Mouse (Mus musculus) liver, embryonic 15.5 days (tissue): ENCODE data around the gene Il2ra. TPM values are rescaled to one million over a fixed set of nuclear protein-coding genes. Genes with fewer than 3 reads are reported as not detected.

Experiments used
- ATAC-seq: fragments of 200-750 bp; cut with Nextera tagmentation; 2 replicates; pipeline ENCODE4 v1.8.0; 2017; ENCODE audit warnings: moderate number of reproducible peaks, mild to moderate bottlenecking, moderate library complexity; ENCODE audit not compliant: insufficient read depth
- H3K27ac ChIP-seq: fragments of 300-500 bp; sonication (generic); replicated peaks from 2 replicates; pipeline ENCODE4 v1.5.1; 2015; ENCODE audit warnings: mild to moderate bottlenecking, inconsistent platforms
- H3K27me3 ChIP-seq: fragments of 300-500 bp; sonication (generic); 2 replicates; pipeline ENCODE4 v1.6.1; 2015; ENCODE audit warnings: mild to moderate bottlenecking, inconsistent platforms
- H3K36me3 ChIP-seq: fragments of 300-500 bp; sonication (generic); replicated peaks from 2 replicates; pipeline ENCODE4 v1.6.1; 2015; ENCODE audit warnings: moderate library complexity, mild to moderate bottlenecking, inconsistent platforms
- H3K4me1 ChIP-seq: fragments of 300-500 bp; sonication (generic); replicated peaks from 2 replicates; pipeline ENCODE4 v1.6.1; 2015; ENCODE audit warnings: inconsistent platforms
- H3K4me2 ChIP-seq: fragments of 300-500 bp; sonication (generic); 2 replicates; pipeline ENCODE4 v1.6.1; 2015; ENCODE audit warnings: moderate library complexity, mild to moderate bottlenecking, inconsistent platforms
- H3K4me3 ChIP-seq: fragments of 300-500 bp; sonication (generic); replicated peaks from 2 replicates; pipeline ENCODE4 v1.5.1; 2015; ENCODE audit warnings: mild to moderate bottlenecking, inconsistent platforms
- H3K9ac ChIP-seq: fragments of 300-500 bp; sonication (generic); 2 replicates; pipeline ENCODE4 v1.6.1; 2015; ENCODE audit warnings: moderate library complexity, mild to moderate bottlenecking, inconsistent platforms
- H3K9me3 ChIP-seq: fragments of 300-500 bp; sonication (generic); replicated peaks from 2 replicates; pipeline ENCODE4 v1.6.1; 2016; ENCODE audit warnings: inconsistent platforms
- WGBS: fragments of 180-500 bp; shearing (Covaris S2); methylation state at CpG from one replicate; pipeline ENCODE4 v1.1.7; 2015; ENCODE audit warnings: mixed read lengths; ENCODE audit not compliant: insufficient replicate concordance; 5-methylcytosine and 5-hydroxymethylcytosine counted together
- polyA plus RNA-seq: library from polyadenylated mRNA; unstranded; fragments of >200 nt; fragmentation: Nextera tagmentation; extraction: Ambion mirVana; gene quantifications from 2 replicates; pipeline ENCODE4 v1.2.1, GENCODE M21; 2015

The Il2ra gene
- polyA plus RNA-seq, 1 experiment from 2014 or later, result not detected

DNA sequence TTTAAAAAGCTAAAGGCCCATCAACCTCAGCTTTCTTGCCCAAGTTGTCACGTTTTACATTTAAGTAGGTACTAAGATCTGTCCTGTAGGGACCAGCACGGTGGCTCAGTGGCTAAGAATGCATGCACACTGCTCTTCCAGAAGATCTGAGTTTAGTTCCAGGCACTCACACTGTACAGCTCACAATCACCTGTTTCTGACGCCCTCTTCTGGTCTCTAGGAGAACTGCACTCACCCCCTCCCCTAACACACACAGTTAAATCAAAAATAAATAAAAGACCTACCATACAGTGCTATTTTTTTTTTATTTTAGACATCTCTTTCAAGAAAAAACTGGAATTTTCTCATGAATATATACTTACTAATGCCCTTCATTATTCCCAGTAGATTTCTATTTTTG, 29.5 kb downstream of the Il2ra start:
- no peak overlapping the region for H3K4me3 ChIP-seq
- ATAC-seq, result no peak
- H3K9ac ChIP-seq, result no peak overlapping the region
- H3K4me2 ChIP-seq, result no peak overlapping the region
- no peaks in the 10 kb centered on the region for H3K9me3 ChIP-seq
- no peaks in the 10 kb centered on the region for H3K36me3 ChIP-seq
- WGBS, result 17% methylated on average over 3 of the region's 3 CpGs
- peaks cover 3% of the 10 kb centered on the region; the same call in 1 of the 2 replicates for H3K27me3 ChIP-seq
- no peaks in the 10 kb centered on the region for H3K4me1 ChIP-seq
- no peak overlapping the region for H3K27ac ChIP-seq

DNA sequence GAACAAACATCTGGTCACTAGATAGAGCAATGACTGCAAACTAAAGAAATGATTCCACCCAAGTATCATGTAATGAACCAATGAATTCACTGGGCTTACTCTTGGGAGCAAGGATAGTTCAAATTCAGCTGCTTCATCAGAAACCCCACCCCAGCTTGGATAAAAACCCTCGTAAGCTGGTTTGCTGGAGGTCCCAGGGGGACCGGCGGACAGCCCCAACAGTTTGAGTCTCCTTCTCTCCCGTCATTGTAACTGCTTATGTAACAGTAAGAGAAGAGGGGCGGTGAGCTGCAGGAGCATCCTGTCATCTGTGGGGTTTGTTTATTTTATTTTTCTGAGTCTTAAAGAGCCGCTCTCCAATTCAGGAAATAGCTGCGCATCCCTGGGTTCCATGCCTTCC, 37.0 kb downstream of the Il2ra start:
- Histone ChIP-seq H3K4me3 (no peak overlapping the region), H3K9ac (no peak overlapping the region), H3K27ac (no peak overlapping the region), H3K4me2 (no peak overlapping the region), H3K36me3 (no peaks in the 10 kb centered on the region), H3K4me1 (no peaks in the 10 kb centered on the region), H3K27me3 (no peaks in the 10 kb centered on the region), H3K9me3 (no peaks in the 10 kb centered on the region)
- WGBS, result 47% methylated on average over 7 of the region's 7 CpGs
- no peak for ATAC-seq

DNA sequence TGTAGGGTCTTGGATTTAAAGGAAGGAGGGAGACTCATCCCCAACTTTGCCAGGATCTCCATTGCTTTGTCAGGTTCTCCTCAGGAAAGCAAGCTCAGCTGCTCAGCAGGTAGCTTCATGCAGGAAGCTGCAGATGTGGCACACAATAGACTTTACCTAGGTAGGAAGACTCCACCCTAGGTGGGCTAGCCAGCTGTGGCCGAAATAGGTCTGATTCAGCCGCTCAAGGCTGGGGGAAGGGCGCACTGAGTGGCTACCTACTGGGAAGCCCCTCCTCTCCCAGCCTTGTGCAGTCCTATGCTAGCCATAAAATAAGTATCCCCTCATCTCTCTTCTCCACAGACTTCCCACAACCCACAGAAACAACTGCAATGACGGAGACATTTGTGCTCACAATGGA, 40.1 kb downstream of the Il2ra start:
- Histone ChIP-seq H3K9me3 (no peaks in the 10 kb centered on the region), H3K27ac (no peak overlapping the region), H3K4me3 (no peak overlapping the region), H3K36me3 (no peaks in the 10 kb centered on the region), H3K27me3 (no peaks in the 10 kb centered on the region), H3K9ac (no peak overlapping the region), H3K4me2 (no peak overlapping the region), H3K4me1 (no peaks in the 10 kb centered on the region)
- ATAC-seq, result no peak
- 46% methylated on average over 4 of the region's 4 CpGs for WGBS

DNA sequence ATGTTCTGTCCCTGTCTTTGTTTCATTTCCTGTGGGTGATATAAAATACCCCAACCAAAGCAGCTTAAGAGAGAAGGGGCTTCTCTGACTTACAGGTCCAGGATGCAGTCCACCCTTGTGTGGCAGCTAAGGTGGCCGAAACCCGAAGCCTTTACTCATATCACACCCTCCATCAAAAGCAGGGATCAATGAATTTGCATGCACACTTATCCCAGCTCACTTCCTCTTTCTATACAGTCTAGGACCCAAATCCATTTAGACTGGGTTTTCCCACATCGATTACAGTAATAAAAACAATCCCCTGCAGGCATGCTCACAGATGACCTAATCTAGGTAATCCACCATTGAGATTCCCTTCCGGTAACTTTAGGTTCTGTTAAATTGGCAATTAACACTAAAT, 43.9 kb downstream of the Il2ra start:
- no peak overlapping the region for H3K27ac ChIP-seq
- H3K9me3 ChIP-seq, result no peaks in the 10 kb centered on the region
- H3K4me2 ChIP-seq, result no peak overlapping the region
- no peaks in the 10 kb centered on the region for H3K27me3 ChIP-seq
- no peaks in the 10 kb centered on the region for H3K36me3 ChIP-seq
- no peak overlapping the region for H3K4me3 ChIP-seq
- no peak overlapping the region for H3K9ac ChIP-seq
- no peak for ATAC-seq
- no peaks in the 10 kb centered on the region for H3K4me1 ChIP-seq
- WGBS, result 53% methylated on average over 4 of the region's 4 CpGs

DNA sequence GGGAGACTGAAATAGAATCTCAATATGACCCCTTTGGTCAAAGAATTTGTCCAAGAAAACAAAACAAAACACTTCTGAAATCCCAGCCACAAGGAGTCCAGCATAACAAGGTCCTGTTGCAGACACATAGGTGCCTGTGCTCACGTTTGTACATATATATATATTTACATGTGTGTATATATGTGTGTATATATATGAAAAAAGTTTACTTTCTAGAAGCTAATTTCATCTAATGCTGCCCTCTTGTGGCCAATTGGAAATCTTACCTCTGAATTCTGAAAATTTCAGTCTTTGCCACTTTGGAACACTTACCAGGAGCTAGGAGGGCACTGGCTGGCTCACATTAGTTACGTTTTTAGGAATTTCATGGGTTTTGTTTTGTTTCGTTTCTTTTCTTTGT, 44.8 kb downstream of the Il2ra start:
- WGBS, result 15% methylated on average over 3 of the region's 3 CpGs
- Histone ChIP-seq H3K36me3 (no peaks in the 10 kb centered on the region), H3K4me2 (no peak overlapping the region), H3K4me3 (no peak overlapping the region), H3K27me3 (no peaks in the 10 kb centered on the region), H3K9ac (no peak overlapping the region), H3K9me3 (no peaks in the 10 kb centered on the region), H3K4me1 (no peaks in the 10 kb centered on the region), H3K27ac (no peak overlapping the region)
- ATAC-seq, result no peak

DNA sequence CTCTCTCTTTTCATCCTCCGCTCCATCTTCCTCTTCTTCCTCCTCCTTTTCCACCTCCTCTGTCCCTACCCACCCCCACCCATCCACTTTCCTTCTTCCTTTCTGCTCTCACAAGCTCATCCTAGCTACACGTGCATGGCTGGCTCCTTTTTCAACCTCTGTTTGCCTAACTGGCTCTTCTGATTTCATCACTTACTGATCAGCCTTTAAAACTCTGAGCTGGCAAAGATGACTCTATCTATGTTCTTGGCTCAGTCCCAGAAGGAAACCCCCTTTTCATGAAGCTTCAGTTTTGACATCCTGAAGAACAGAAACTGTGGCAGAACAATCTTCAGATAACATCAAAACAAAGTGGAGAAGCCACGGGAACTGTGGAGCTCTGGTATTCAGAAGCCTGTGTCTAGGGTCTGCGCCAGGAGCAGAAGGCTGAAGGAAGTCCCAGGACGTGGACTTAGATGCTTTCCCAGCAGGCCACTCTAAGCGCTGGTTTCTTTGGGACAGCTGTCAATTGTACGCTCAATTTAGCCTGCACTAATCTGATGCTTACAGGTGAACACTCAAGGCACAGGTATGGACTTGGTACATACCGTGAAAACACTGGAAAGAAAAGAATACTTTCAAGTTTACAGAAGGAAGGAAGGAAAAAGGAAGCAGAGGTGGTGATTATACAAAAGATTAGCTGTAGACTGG, 47.7 kb downstream of the Il2ra start:
- H3K36me3 ChIP-seq, result no peaks in the 10 kb centered on the region
- H3K27me3 ChIP-seq, result no peaks in the 10 kb centered on the region
- ATAC-seq, result no peak
- no peak overlapping the region for H3K4me3 ChIP-seq
- no peak overlapping the region for H3K9ac ChIP-seq
- H3K4me2 ChIP-seq, result no peak overlapping the region
- peaks cover 3% of the 10 kb centered on the region; the same call in 1 of the 2 replicates for H3K4me1 ChIP-seq
- H3K27ac ChIP-seq, result no peak overlapping the region
- WGBS, result 45% methylated on average over 8 of the region's 8 CpGs
- H3K9me3 ChIP-seq, result no peaks in the 10 kb centered on the region

DNA sequence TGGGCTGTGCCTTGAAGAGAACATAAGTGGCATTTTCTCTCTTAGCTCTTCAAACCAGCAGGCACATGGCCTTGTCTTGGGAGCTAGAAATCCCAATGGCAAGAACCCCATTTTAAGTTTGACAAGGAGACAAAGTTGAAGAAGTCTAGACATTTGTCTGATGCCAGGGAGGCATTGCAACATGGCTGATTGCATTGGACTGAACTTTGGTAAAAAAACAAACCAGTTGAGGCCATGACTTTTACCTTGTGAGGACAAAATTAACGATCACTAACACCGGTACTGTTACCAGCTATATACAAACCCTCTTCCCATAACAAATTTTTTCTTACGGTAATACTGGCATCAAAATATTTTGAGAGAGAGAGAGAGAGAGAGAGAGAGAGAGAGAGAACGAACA, 50.7 kb downstream of the Il2ra start:
- 69% methylated on average over 4 of the region's 4 CpGs for WGBS
- Histone ChIP-seq H3K9ac (no peak overlapping the region), H3K9me3 (no peaks in the 10 kb centered on the region), H3K4me1 (peaks cover 7% of the 10 kb centered on the region; the same call in 1 of the 2 replicates), H3K27ac (no peak overlapping the region), H3K36me3 (no peaks in the 10 kb centered on the region), H3K27me3 (no peaks in the 10 kb centered on the region), H3K4me2 (no peak overlapping the region), H3K4me3 (no peak overlapping the region)
- ATAC-seq, result no peak

DNA sequence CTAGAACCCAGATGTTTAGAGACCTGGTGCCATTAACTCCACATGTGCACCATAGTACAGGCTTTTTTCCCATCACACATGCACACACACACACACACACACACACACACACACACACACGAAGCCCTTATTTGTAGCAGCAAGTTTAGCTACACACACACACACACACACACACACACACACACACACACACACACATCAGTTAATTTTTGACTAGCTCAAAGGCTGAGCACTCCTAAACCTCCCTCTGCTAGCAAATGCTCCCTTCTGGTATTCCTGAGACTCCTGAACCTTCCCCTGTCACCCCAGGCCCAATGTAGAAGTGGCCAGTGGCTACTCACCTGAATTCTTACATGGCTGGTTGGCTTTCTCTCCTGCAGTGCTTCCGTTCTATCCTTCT, 51.5 kb downstream of the Il2ra start:
- H3K36me3 ChIP-seq, result no peaks in the 10 kb centered on the region
- no peak overlapping the region for H3K4me2 ChIP-seq
- ATAC-seq, result peak; percentile 60; the same call in 1 of the 2 replicates
- H3K9ac ChIP-seq, result no peak overlapping the region
- no peaks in the 10 kb centered on the region for H3K27me3 ChIP-seq
- H3K4me3 ChIP-seq, result no peak overlapping the region
- peak overlapping the region; percentile 61; the same call in 1 of the 2 replicates for H3K27ac ChIP-seq
- WGBS, result 54% methylated on average over 2 of the region's 2 CpGs
- no peaks in the 10 kb centered on the region for H3K9me3 ChIP-seq
- H3K4me1 ChIP-seq, result peaks cover 7% of the 10 kb centered on the region; the same call in 1 of the 2 replicates

DNA sequence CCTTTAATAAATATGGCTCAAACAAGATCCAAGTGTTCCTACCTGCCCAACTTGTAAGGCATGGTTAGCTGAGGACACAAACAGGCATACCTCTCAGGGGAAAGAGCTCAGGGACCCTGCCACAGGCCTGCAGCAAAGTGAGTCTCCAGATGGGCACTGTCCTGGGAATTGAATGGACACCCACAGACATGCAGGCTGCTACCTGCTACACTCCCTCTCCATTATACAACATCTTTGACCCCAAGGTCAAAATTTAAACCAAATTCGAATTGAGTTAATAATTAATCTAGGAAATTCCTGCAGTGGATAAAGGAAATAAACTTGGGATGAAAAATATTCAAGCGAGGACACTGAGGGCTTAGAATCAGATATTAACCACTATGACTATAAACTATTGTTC, 53.3 kb downstream of the Il2ra start:
- Histone ChIP-seq H3K36me3 (no peaks in the 10 kb centered on the region), H3K4me1 (peaks cover 7% of the 10 kb centered on the region; the same call in 1 of the 2 replicates), H3K9ac (no peak overlapping the region), H3K9me3 (no peaks in the 10 kb centered on the region), H3K4me2 (no peak overlapping the region), H3K4me3 (no peak overlapping the region), H3K27me3 (no peaks in the 10 kb centered on the region), H3K27ac (peak overlapping the region; percentile 57; the same call in 1 of the 2 replicates)
- WGBS, result 38% methylated on average over 2 of the region's 2 CpGs
- ATAC-seq, result no peak

DNA sequence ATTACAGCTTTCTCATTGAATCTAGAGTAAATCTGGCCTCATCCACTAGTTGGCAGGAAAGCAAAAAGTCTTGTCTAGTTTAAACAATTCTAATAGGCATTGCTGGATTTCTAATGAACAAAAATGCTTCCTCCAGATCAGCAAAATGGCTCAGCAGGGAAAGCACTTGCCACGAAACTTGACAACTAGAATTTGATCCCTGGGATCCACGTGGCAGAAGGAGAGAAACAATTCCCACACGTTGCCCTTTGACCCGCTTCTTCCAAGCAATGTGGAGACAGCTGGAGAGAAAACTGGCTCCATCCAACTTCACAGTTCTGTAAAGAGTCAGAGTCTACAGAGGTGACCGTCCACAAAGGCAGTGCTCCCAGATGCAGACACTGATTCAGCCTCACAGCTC, 56.4 kb downstream of the Il2ra start:
- Histone ChIP-seq H3K36me3 (no peaks in the 10 kb centered on the region), H3K27ac (no peak overlapping the region), H3K9ac (no peak overlapping the region), H3K9me3 (no peaks in the 10 kb centered on the region), H3K27me3 (no peaks in the 10 kb centered on the region), H3K4me3 (no peak overlapping the region), H3K4me1 (peaks cover 7% of the 10 kb centered on the region; the same call in 1 of the 2 replicates), H3K4me2 (no peak overlapping the region)
- no peak for ATAC-seq
- 61% methylated on average over 5 of the region's 5 CpGs for WGBS

DNA sequence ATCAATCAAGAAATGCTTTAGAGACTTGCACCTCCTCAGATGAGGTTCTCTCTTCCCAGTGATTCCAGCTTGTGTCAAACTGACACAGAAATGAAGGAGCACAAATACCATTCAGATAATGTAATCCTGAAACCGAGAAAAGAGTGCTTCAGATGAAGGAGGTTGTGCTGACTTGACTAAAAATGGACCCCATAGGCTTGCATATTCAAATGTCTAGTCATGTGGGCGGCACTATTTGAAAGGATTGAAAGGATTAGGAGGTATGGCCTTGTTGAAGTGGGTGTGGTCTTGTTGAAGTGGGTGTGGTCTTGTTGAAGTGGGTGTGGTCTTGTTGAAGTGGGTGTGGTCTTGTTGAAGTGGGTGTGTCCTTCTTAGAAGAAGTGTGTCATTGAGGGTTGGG, 57.3 kb downstream of the Il2ra start:
- H3K4me2 ChIP-seq, result no peak overlapping the region
- no peaks in the 10 kb centered on the region for H3K36me3 ChIP-seq
- H3K4me3 ChIP-seq, result no peak overlapping the region
- 73% methylated on average over 2 of the region's 2 CpGs for WGBS
- H3K27ac ChIP-seq, result no peak overlapping the region
- H3K4me1 ChIP-seq, result peaks cover 7% of the 10 kb centered on the region; the same call in 1 of the 2 replicates
- ATAC-seq, result no peak
- H3K9ac ChIP-seq, result no peak overlapping the region
- no peaks in the 10 kb centered on the region for H3K9me3 ChIP-seq
- H3K27me3 ChIP-seq, result no peaks in the 10 kb centered on the region
